Mouse (Mus musculus): ENCODE data around the gene Clec16a.

Clec16a gene

GRCm38 (mm10) chr16:10642857-10643633 is 97.9 kb downstream of the Clec16a start:
- DNase-seq (ENCODE audit: low read depth): no peak

GRCm38 (mm10) chr16:10644238-10644637 is 99.1 kb downstream of the Clec16a start:
- DNase-seq (ENCODE audit: low read depth): no peak

DNA sequence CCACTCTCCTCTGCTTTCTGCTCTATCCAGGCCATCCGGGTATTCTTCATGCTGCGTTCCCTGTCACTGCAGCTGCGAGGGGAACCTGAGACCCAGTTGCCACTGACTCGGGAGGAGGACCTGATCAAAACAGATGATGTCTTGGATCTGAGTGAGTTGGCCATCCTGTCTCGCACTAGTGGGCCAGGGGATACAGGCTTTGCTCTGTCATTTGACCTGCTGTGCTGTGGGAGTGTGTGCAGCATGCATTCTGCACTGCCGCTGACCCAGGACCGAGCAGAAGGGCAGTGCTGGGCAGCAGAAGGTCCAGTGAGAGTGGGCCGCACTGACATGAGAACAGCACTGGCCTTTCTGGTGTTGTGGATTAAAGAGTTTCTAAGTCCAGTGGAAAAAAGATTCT is 99.6 kb downstream of the Clec16a start:
- DNase-seq (ENCODE audit: low read depth): no peak

DNA sequence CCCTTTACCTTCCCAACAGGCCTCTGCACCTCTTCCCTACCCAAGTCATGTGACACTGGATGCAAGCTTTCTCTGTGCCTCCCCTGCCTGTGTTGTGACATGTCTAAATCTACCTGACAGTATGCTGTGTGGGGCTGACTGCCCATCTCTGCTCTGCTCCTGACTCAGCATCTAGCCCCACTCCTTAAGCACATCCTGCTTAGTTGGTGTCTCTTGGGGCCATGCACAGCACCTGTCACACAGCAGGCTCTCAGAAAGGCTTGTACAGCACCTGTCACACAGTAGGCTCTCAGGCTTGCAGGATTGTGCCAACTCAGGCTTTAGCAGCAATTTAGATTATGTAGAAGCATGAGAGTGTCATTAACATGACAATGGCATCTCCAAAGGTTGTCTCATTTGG is 106.7 kb downstream of the Clec16a start:
- no peak for DNase-seq (ENCODE audit: low read depth)

DNA sequence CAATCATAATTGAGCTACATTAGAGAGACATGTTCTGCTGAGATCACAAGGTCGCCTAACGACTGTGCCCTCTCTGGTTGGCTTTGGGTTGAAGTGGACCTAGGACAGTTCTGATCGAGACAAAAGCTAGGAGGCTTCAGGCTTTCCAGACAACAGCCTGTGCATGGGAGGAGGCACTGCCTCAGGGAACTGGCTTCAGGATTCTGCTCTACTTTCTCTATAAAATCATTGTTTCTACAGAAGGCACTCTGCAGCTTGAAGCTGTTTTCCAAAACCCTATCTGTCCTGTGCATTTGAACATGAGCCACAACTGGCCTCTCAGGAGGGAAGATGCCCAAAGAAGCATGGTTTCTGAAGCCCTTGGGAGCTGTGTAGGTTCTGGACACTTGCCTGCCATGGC is 107.8 kb downstream of the Clec16a start:
- DNase-seq (ENCODE audit: low read depth): no peak

- no peak for DNase-seq (ENCODE audit: low read depth)
Measured at GRCm38 (mm10) chr16:10655236-10655635, 110.1 kb downstream of the Clec16a start.

GRCm38 (mm10) chr16:10655926-10656325 is 110.8 kb downstream of the Clec16a start:
- no peak for DNase-seq (ENCODE audit: low read depth)

- no peak for DNase-seq (ENCODE audit: low read depth)
Measured at GRCm38 (mm10) chr16:10656461-10656860, 111.3 kb downstream of the Clec16a start.

- DNase-seq (ENCODE audit: low read depth): no peak
Measured at GRCm38 (mm10) chr16:10656939-10657338, 111.8 kb downstream of the Clec16a start.

DNA sequence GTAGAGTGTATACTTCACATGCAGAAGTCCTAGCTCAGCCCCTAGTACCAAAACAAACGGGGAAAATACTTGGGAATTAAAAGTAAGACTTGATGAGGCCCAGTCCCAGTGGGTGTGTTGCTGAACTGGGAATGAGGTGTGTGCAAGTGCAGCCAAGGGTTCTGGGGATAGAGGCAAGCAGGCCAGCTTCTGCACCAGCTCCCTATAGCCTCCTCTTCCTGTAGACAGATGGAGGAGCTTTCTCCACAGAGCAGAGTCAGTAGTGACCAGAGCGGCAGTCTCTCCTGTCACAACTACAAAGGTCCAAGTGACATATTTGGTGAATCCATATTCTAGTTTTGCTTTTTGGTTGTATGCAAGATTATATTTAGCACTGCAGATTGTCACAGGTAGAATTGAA is 114.1 kb downstream of the Clec16a start:
- no peak for DNase-seq (ENCODE audit: low read depth)

DNA sequence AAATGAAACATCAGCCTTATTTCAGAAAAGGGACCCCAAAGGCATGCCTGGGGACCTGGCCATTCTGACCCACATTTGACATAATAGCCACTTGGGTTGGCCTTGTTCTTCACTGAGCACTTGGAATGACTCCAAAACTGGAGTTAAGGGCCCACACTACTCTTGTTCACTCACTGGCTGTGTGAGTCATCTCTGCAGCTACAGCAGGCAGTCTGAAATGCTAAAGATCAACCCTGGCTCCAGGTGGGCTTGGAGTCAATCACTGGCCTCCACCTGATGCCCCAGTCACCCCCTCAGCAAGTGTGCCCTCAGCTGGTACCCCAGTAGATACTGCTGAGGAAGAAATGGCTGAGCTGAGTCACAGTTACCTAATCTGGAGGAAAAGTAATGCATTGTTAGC is 115.4 kb downstream of the Clec16a start:
- DNase-seq (ENCODE audit: low read depth): no peak

GRCm38 (mm10) chr16:10661385-10661784 is 116.2 kb downstream of the Clec16a start:
- DNase-seq (ENCODE audit: low read depth): no peak

DNA sequence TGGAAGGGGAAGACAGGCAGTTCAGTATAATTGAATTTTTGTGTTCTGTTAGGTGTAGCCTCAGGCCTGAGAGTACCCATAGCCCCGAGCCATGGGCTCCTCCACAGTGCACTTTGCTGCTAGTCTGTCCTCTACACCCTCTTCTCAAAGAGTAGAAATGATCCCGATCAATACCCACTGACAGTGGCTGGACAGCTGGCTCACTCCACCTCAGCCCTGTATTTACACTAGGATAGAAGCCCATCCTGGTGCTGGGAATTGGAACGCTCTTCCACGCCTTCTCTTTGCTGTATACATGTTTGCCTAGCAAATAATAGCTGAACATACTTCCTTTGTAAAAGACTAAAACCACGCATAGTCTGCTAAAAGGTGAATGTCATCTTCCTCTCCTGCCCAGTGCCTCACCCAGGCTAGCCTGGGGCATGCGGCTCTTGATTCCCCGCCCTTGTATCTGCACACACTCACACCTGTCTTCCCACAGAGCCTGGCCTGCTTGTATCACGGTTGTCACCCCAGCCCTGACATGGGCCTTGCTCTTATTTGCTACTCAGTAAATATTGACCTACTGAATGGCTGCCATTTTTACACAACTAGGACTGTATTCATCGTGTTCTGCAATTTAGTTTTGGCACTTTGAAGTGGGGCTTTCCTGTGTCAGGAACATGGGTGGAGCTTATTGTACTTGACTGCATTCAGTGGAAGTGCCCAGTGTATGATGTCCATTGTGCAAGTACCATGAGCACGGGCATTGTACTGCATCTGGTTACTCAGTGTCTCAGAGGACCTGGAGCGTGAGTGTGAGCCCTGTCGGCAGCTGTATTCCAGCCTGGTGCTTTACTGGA is 119.0 kb downstream of the Clec16a start:
- DNase-seq (ENCODE audit: low read depth): no peak

GRCm38 (mm10) chr16:10664921-10665894 is 120.1 kb downstream of the Clec16a start:
- DNase-seq (ENCODE audit: low read depth): no peak

GRCm38 (mm10) chr16:10666766-10667165 is 121.6 kb downstream of the Clec16a start:
- no peak for DNase-seq (ENCODE audit: low read depth)

GRCm38 (mm10) chr16:10668453-10668852 is 123.3 kb downstream of the Clec16a start:
- no peak for DNase-seq (ENCODE audit: low read depth)

- no peak for DNase-seq (ENCODE audit: low read depth)
Measured at GRCm38 (mm10) chr16:10668991-10669703, 124.0 kb downstream of the Clec16a start.

DNA sequence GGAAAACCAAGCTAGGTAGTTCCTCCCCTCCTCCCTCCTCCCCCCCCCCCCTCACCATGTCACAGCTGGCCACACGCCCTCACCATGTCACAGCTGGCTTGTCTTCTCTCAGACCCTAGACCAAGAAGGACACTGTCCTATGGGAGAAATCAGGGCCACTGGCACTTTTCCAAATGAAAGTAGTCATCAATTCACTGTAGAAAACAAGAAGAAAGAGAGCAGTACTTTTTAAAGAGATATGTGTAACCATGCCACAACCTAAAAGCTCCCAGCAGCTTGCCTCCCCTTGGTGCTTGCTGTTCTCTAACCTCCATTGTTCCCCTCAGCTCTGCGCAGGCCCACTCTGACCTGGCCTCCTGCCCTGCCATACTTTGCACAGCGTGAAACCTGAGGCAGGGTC is 124.8 kb downstream of the Clec16a start:
- no peak for DNase-seq (ENCODE audit: low read depth)

GRCm38 (mm10) chr16:10672490-10672889 is 127.4 kb downstream of the Clec16a start:
- DNase-seq (ENCODE audit: low read depth): no peak

GRCm38 (mm10) chr16:10674020-10674419 is 128.9 kb downstream of the Clec16a start:
- no peak for DNase-seq (ENCODE audit: low read depth)

GRCm38 (mm10) chr16:10674957-10675356 is 129.8 kb downstream of the Clec16a start:
- no peak for DNase-seq (ENCODE audit: low read depth)
